Mouse (Mus musculus) ovary, postnatal 36 days (tissue): Measurements from ENCODE around the gene Gm45785.

ENCODE experiments used
- DNase-seq: peaks from one replicate; pipeline ENCODE4 v3.0.0; 2022; ENCODE audit warnings: low spot score, mixed read lengths

The Gm45785 gene

DNA sequence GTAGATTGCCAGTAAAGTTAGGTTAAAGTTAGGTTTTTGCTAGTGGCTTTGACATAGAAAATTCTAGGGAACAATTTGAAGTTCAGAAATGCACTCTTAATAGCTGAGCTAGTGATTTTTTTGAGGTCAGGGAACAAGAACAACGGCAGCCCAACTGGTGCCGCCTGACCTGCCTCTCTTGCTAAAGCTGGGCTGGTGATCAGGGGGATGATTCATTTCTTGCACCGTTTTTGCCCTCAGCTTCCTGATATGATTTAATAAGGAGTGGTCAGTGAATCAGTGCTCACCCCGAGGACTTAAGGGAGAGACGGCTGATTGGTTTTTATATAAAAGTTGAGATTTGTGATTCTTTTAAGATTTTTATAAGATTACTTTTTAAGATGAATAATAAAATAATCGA is 24.7 kb downstream of the Gm45785 start:
- no peak for DNase-seq

DNA sequence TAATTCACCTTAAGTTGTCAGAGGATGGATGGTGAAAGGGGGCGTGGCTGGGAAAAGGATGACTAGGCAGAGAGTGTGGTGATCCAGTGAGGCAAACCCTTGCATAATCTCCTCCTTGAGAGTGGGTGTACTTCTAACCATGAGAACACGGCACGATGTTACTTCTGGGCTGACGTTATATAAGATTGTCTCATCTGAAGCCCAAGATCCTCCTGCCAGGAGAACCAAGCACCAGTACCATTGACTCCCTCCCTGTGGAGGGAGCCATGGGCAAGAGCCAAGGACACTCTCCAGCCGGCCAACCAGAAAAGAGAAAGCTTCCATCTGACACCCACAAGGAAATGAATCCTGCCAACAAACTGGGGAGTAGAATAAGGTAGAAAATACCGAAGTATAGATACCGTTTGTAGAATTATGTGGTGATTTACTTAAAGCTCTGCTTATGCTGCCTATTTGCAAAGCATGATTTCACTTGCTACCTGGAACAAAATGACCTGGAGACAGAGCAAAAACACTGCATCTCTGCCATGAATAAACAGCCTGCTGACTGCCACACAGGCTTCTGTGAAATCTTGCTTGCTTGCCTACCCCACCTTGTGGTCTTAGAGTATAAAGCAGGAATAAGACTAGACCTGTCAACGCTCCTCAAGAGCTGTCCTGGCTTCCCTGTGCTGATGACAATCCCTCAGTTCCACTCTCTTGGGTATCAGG is 27.8 kb downstream of the Gm45785 start:
- DNase-seq: no peak

DNA sequence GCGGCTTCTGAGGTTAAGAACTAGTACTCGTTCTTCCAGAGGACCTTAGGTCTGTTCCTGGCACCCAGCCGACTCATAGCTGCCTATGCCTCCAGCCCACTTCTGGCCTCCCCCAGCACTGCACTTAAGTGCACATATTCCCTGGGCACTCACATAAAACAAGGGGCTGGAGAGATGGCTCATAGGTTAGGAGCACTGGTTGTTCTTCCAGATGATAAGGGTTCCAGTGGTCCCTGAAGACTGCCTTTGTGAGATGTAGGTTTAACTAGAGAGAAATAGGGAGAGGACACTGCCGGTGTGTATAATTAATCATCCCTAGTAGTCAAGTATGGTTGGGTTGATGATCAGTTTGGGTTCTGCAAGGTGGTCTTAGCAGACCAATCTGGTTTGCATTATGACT is 33.4 kb downstream of the Gm45785 start:
- DNase-seq: no peak

DNA sequence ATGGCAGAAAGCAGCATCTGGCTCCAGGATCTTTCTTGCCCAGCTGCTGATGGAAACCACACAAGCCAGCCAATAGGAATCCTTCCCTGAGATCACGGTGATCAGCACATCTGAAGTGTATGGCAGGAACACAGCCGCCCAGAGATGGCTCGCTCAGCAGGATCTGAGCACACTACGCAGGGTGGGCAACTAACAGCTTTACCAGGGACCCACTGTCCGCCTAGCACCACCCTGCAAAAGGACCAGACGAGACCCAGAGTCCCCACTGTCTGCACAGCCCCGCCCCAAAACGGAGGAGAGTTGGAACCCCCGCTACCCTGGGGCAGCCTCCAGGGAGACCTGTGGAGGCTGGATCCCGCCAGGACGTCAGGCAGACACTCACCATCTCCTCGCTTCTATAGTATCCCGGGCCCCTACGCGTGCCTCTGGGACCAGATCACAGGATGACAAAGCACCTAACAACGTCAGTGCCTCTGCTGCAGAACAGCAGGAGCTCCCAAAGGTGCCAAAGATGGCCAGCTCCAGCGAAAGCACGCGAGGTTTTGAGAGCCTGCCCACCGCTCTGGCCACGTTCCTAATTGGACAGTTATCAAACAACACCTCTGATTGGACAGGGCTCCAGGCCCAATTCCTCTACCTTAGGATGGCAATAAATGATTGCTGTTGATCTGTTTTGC is 34.3 kb downstream of the Gm45785 start, which contains the start of gene Zfp941:
Zfp941 (minus strand) TSS at position 526 of the 677 bp plus-strand sequence.
- DNase-seq: no peak

DNA sequence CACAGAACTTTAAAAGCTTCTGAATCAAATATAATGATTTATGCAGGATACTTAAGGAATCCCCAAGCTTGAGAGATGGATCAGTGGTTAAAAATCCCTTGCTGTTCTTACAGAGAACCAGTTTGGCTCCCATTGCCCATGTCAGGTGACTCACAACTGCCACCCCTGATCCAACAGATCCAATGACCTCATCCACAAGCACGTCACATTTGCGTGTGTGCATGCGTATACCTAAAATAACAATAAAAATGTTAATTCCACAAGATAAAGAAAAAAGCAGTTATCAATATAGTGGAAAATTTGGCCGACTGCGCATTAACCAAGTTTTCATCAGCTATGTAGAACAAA is 34.9 kb downstream of the Gm45785 start:
- no peak for DNase-seq

DNA sequence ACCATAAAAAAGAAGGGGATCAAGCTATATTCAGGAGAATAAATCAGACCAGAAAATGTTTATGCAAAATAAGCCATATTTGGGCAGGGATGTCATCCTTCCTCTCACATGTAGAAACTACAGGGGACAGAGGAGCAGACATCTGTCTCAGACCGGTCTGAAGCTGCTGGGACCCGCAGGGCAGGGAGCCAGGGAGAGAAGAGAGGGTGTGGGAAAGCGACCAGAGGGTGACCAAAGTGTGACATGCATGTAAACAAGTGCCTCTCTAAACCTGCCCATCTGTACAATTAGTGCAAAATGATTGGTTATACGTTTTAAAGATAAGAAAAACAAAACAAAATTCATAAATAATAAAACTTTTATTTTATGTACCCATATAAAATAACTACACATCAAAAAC is 36.0 kb downstream of the Gm45785 start:
- DNase-seq: no peak

DNA sequence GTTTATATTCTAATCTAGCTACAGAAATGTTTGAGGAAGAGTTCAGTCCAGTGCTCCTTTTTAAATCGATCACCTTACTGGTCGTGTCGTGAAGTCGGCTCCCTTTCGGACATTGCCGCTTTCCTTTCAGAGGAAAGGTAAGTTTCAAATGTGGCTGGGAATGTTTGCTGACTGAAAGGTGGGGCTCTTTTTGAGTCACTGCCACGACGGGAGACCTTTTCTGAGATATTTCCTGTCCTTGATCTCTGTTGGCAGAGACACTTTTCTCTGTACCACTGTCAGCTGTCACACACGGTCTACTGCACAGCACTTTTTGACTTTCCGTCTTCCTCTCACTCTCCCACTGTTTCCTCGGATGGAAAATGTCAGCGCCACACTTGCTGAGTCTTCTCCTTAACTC is 43.3 kb downstream of the Gm45785 start:
- no peak for DNase-seq

DNA sequence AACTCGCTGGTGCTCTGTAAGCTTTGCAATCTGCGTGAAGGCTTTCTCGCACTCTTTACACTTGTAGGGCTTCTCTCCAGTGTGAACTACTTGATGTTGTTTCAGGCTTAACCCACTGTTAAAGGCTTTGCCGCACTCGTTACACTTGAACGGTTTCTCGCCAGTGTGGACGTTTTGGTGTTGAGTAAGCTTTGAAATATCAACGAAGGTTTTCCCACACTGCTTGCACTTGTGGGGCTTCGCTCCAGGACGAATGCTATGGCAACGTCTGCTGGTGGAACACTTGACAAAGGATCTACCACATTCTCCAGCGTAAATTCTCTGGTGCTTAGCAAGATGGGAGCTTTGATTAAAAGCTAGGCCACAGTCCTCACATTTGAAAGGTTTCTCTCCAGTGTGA is 44.4 kb downstream of the Gm45785 start:
- DNase-seq: no peak

DNA sequence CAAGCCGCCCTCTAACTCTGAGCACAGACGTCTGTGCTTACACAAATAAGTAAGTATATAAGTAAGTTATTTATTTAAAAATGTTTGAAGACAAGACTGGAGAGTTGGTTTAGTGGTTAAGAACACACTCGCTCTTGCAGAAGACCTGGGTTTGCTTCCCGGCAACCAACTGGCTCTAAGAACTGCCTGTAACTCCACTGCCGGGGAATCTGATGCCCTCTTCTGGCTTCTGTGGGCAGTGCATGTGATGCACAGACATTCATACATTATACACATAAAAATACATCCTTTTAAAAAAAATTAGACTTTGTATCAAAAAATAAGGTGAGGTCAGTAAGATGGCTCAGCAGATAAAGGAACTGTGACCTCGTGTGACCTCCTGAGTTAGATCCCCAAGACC is 45.6 kb downstream of the Gm45785 start:
- no peak for DNase-seq

DNA sequence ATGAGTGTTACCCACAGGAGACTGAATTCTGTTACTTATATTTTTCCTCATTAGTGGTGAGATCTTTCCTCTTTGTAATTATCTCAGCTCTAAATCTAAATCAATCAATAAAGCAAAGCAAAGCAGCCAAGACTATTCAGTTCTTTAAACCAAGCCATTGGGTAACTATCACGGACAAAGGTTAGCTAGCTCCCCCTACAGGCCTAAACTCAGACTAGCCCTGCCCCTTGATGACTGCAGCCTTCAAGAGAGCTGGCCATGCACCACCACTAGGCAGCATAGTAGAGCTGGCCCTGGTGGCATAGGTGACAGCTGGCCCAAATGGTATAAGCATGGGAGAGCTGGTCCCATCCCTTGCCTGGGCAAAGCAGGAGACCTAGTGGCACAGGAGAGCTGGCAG is 50.4 kb downstream of the Gm45785 start:
- DNase-seq: peak; percentile 33

DNA sequence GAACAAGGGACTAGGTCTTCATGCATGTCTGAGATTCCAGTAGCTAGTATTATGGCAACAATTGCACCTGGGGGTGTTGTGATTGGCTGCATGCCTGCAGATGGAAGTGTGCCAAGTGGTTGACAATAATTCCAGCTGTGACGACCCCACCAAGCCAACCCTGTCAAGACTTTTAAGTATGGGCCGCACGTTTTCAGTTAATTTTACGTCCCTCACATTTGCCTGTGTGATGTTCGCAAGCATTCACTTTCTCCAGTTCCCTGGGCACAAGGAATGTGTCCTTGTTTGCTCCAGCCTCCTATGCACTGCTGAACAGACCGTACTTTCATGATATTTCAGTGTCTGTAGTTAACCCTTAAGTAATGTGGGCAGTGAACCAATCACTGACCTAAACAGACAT is 53.5 kb downstream of the Gm45785 start:
- no peak for DNase-seq

DNA sequence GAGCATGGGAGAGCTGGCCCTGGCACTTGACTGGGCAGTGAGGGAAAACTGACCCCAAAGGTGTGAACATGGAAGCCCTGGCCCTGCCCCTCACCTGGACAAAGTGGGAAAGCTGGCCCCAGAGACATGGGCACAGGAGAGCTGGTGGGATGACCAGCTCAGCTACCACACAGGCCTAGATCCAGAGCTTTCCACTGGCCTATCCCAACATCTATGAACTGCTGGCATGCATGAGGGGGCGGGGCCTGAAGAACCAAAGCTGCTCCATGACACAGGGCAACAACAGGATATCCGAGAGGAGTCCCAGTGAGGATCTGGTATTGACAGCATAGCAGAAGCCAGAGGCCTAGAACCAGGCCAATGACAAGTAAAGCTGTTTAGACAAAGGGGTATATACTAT is 57.9 kb downstream of the Gm45785 start:
- no peak for DNase-seq

DNA sequence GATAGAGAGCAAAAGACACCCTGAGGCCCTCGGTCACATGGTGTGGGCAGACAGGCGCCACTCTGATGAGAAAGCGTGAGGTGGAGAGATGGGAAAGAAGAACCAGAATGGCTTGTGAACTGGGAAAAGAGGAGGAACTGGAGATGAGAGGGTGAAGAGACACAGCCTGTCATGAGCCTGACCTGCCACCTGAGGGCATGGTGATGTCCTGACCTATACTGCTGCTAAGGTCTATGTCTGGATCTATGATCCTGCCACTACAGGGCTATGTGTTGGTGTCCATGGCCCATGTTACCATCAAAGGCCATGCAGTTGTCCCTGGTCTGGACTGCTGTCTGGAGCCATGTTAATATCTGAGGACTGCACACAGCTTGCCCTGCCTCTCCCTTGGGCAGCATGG is 58.5 kb downstream of the Gm45785 start:
- no peak for DNase-seq

DNA sequence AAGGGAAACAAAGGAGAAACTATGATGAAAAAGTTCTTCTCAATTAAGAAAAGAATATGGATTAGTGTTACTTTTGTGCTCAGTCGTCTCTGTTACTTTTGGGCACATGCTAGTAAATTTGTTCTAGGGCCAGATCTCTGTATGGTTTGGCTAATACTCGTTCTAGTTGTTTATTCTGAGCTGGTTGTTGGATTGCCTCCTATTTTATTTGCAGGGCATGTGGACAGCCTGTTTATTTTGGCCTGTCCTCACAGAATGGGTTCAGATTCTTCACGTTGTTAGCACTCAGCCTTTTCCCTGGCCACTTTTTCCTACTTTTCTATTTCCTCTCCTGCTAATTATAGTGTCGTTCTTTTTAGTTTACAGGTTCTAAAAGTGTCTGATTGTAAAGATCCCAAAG is 62.6 kb downstream of the Gm45785 start:
- DNase-seq: no peak

DNA sequence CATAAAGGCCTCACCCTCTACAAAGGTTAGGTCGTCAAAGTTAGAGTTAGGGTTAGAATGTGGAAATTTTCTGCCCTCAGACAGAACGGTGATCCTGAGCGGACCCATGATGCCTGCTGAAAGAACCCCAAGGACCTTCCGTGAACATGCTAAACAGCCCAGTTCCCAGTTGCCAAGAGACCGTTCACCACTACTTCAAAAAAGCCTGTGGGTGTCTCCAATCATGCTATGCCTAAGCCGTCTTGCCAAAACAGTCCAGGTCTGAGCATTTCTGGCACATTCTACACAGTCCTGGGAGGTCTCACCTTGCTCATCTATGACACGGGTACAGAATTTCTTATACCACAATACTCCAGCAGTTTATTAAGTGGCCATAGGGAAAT is 68.1 kb downstream of the Gm45785 start:
- no peak for DNase-seq

DNA sequence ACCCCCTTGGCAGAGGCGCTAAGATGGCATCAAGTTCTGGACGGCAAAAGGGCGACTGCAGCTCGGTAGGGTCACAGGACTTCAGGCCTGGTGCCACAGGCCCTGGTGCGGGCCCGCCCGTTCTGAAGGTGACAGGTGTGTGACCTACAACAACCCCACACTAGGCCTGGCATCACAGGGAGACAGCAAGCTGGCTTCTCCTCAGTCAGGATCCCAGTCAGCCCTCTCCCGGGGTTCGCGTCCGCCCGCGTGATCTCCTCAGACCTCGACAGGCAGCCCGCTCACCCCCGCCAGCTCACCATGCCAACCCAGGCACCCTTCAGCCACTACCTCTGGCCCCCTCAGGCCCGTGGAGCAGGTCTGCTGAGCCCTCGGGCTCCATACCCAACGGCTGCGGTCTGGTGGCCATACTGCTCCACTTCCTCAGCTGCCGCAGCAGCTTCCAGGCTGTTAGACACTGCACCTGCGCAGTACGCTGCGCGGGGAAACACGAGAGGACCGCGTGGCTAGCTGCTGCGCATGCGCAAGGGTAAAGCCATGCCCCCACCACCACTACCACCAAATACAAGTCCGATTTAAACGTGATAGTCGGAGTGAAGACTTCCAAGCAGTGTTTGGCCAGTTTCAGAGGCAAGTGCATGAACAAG is 68.6 kb downstream of the Gm45785 start, which contains the start of gene Syce1:
Syce1 (minus strand) TSS at position 447 of the 647 bp plus-strand sequence.
- DNase-seq: no peak

DNA sequence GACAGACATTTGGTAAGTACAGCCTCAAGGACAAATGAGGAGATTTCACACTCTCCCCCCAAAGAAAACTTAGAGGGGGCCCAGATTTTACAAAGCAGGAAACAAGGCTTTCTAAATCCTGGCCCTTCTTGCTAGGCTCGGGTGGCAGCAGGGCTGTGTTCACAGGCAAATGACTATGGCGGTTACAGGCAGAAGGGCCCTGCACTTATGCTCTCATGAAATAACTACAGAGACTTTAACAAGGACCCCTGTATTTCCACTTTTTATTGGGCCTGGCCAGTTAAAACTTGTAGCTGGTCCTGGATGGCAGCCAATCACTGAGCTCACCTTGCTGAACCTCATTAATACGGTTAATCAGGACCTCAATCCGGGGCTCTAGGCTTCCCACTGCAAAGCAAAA is 75.6 kb downstream of the Gm45785 start:
- DNase-seq: no peak
